Mouse (Mus musculus): ENCODE measurements around the gene Sytl3.
"Not testable (repeated sequence)": the region's sequence is repeated elsewhere in the genome, so short reads cannot be mapped to it uniquely, and the experiment has no call there.

GRCm38 (mm10) chr17:6681721-6682120, 22.8 kb downstream of the Sytl3 start:
- not testable (repeated sequence) for TF ChIP-seq USF1 (IDR thresholded peaks at IDR 0.05; ENCODE audit: low read depth, low read length); SIN3A (IDR thresholded peaks at IDR 0.05; ENCODE audit: low read length); MYC (IDR thresholded peaks at IDR 0.05; ENCODE audit: low read depth, low read length)

Data from CH12.LX (cell line).